Mouse (Mus musculus) intestine, embryonic 16.5 days (tissue): ENCODE data around the gene Mfn2. TPM values are rescaled to one million over a fixed set of nuclear protein-coding genes. Genes with fewer than 3 reads are reported as not detected.
A peak's percentile ranks its signal among the peaks of the same experiment; 100 is the strongest.
"Not testable (repeated sequence)": the region's sequence is repeated elsewhere in the genome, so short reads cannot be mapped to it uniquely, and the experiment has no call there.

Experiments used
- ATAC-seq: fragments of 200-750 bp; cut with Nextera tagmentation; 2 replicates; pipeline ENCODE4 v1.8.0; 2017; ENCODE audit warnings: moderate TSS enrichment, moderate library complexity
- H3K27ac ChIP-seq: fragments of 300-500 bp; sonication (generic); 2 replicates; pipeline ENCODE4 v1.5.1; 2014; ENCODE audit warnings: mild to moderate bottlenecking, low read length
- H3K27me3 ChIP-seq: fragments of 300-500 bp; sonication (generic); replicated peaks from 2 replicates; pipeline ENCODE4 v1.6.1; 2014; ENCODE audit warnings: low read length, control low read depth, mixed read lengths; ENCODE audit not compliant: control insufficient read depth, insufficient read depth
- H3K36me3 ChIP-seq: fragments of 300-500 bp; sonication (generic); 2 replicates; pipeline ENCODE4 v1.6.1; 2014; ENCODE audit warnings: low read length, control low read depth; ENCODE audit not compliant: control insufficient read depth, insufficient read depth
- H3K4me1 ChIP-seq: fragments of 300-500 bp; sonication (generic); 2 replicates; pipeline ENCODE4 v1.6.1; 2014; ENCODE audit warnings: low read length, control low read depth, mixed read lengths; ENCODE audit not compliant: control insufficient read depth, insufficient read depth
- H3K4me2 ChIP-seq: fragments of 300-500 bp; sonication (generic); 2 replicates; pipeline ENCODE4 v1.6.1; 2014; ENCODE audit warnings: low read depth, low read length, control low read depth
- H3K4me3 ChIP-seq: fragments of 300-500 bp; sonication (generic); 2 replicates; pipeline ENCODE4 v1.5.1; 2014; ENCODE audit warnings: mild to moderate bottlenecking, low read length
- H3K9ac ChIP-seq: fragments of 300-500 bp; sonication (generic); 2 replicates; pipeline ENCODE4 v1.6.1; 2014; ENCODE audit warnings: low read depth, low read length
- H3K9me3 ChIP-seq: fragments of 300-500 bp; sonication (generic); 2 replicates; pipeline ENCODE4 v1.6.1; 2016; ENCODE audit warnings: low read length, control low read depth; ENCODE audit not compliant: control insufficient read depth
- WGBS: fragments of 180-500 bp; shearing (Covaris S2); extraction: QIAGEN DNeasy Blood & Tissue Kit; methylation state at CpG from one replicate; pipeline ENCODE4 v1.1.7; 2014; 5-methylcytosine and 5-hydroxymethylcytosine counted together
- polyA plus RNA-seq: library from polyadenylated mRNA; unstranded; fragments of >200 nt; fragmentation: Nextera tagmentation; extraction: Ambion mirVana; gene quantifications from 2 replicates; pipeline ENCODE4 v1.2.1, GENCODE M21; 2015

Gene Mfn2
- polyA plus RNA-seq, 1 experiment from 2014 or later: 50.8 TPM

DNA sequence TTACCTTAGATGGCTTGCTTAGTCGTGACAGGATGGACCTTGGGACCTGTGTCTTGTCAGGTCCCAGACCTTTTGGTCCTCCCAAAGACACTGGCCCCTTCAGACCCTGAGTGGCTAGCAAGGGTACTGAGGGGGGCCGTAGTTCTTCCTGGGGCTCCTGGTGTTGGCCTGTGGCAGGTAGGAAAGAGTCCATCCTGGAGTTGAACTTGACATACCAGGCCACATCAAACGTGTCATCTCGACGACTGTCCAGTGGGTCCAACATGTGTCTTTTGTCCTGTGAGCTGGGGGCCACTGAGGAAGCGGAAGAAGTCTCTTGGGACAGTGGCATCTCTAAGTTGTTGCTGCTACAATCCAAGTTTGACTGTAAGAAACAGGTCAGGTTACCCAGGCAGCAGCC lies 38.9 kb downstream of the Mfn2 start:
- 95% methylated on average over 6 of the region's 6 CpGs for WGBS
- Histone ChIP-seq H3K4me3 (no peak overlapping the region), H3K4me1 (peaks cover 15% of the 10 kb centered on the region), H3K27me3 (no peaks in the 10 kb centered on the region), H3K9me3 (no peaks in the 10 kb centered on the region), H3K27ac (no peak overlapping the region), H3K9ac (no peak overlapping the region), H3K36me3 (peaks cover 28% of the 10 kb centered on the region), H3K4me2 (no peak overlapping the region)
- ATAC-seq: no peak

DNA sequence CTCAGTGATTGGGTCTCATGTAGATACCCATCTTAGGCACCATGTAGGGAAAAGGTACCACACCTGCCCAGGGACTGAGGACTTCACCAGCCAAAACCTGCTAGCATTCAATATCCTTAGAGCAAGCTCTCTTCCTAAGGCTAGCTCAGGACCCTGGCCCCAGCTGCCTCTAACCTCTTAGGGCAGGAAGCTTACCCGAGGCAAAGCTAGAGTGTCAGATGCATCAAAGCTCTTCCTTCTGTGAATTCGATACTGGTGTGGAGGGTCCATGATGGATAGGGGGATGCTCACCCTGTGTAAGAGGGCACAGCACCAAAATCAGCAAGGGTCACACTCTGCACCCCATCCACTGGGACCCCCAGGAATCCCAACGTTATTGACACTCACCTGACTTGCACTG lies 42.5 kb downstream of the Mfn2 start:
- no peak overlapping the region for H3K4me2 ChIP-seq
- no peak for ATAC-seq
- H3K36me3 ChIP-seq: peaks cover 25% of the 10 kb centered on the region
- H3K27ac ChIP-seq: no peak overlapping the region
- H3K9me3 ChIP-seq: no peaks in the 10 kb centered on the region
- no peaks in the 10 kb centered on the region for H3K27me3 ChIP-seq
- no peak overlapping the region for H3K9ac ChIP-seq
- WGBS: 86% methylated on average over 3 of the region's 3 CpGs
- H3K4me1 ChIP-seq: no peaks in the 10 kb centered on the region
- no peak overlapping the region for H3K4me3 ChIP-seq

DNA sequence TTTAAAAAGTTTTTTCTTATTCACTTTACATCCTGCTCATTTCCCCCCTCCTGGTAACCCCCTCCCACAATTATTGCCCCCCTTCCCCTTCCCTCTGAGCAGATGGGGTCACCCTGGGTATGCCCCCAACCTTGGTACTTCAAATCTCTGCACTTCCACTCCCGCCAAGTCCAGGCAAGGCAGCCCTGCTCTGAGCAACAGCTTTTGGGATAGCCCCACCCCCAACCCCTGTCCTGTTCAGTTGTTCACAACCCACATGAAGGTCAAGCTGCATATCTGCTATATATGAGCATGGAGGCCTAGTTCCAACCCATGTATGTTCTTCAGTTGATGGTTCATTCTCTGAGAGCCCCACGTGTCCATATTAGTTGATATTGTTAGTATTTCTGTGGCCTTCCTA lies 53.7 kb downstream of the Mfn2 start:
- ATAC-seq: no peak
- H3K4me3 ChIP-seq: no peak overlapping the region
- H3K36me3 ChIP-seq: no peaks in the 10 kb centered on the region
- no peak overlapping the region for H3K4me2 ChIP-seq
- peaks cover 3% of the 10 kb centered on the region; the same call in 1 of the 2 replicates for H3K9me3 ChIP-seq
- no peak overlapping the region for H3K27ac ChIP-seq
- no peaks in the 10 kb centered on the region for H3K27me3 ChIP-seq
- H3K4me1 ChIP-seq: peaks cover 4% of the 10 kb centered on the region; the same call in 1 of the 2 replicates
- no peak overlapping the region for H3K9ac ChIP-seq
- WGBS: 74% methylated on average over 2 of the region's 2 CpGs

DNA sequence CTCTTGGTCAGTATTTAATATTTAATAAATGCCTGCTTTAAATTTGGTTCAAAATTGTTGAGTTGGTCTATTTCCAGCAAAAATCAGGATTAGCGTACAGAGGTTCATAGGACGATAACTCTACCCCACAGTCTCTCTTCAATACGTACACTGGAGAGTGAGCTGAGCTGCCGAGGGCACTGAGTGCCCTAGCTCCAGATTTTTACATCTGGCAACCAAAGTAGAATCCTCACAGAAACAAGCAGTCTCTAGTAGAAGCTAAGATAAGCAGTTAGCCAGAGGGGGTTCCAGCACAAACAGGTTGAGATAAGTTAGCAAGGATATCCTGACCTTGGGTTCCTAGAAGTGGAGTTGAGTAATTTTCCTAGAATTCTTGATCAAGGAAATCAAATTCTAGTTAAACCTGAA lies 55.9 kb downstream of the Mfn2 start:
- Histone ChIP-seq H3K27me3 (no peaks in the 10 kb centered on the region), H3K36me3 (0 out of 2 replicates have a peak, but pooled peaks cover 3% of the 10 kb centered on the region), H3K4me2 (peak overlapping the region; percentile 56), H3K9ac (peak overlapping the region; percentile 59), H3K4me3 (peak overlapping the region; percentile 87), H3K4me1 (peaks cover 4% of the 10 kb centered on the region; the same call in 1 of the 2 replicates), H3K27ac (no peak overlapping the region), H3K9me3 (peaks cover 3% of the 10 kb centered on the region; the same call in 1 of the 2 replicates)
- ATAC-seq: peak; percentile 78
- WGBS: 2% methylated on average over 4 of the region's 4 CpGs

DNA sequence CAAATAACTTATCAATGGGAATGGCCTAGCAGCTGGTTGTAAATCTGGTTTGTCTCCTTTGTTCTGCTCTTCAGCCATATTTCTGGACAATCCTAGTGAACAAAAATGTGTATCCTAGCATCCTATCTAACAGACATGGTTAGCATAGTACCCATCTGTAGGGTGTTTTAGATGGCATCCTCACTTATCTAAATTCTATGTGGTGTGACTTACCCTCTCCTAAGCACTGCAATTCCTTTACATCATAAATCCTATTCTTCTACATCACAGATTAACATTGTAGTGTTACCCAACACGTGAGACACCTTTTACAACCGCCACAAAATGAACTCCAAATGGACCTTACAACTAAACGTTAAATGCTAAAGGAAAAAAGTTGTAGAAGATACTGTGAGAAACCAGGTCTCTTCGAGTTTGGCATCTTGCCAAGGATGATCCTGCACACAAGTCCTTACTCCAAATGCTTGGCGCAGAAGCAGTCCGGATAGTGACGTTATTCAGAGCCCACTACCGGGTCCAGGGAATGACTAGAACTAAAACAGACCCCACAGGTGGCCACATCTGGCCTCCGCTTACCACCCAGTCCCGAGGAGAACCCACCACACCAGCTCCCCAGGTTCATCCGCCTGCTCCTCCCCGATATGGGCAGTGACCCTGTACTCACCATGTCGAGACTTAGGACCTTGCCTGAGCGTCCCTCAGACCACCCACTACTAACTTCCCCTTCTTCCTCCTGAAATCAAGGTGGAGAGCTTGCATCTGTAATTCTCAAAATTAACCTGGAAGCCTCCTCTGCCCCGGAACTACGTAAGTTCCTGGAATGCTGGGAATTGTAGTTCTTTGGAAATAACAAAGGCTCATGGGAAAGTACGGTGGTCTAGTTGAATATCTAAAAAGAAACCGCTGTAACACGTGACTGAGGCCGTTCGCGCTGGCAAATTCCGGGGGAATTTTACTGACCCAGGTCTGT lies 56.6 kb downstream of the Mfn2 start, which contains the start of gene Zfp933:
Gene Zfp933 (minus strand): TSS at position 753 of the 970 bp plus-strand sequence.
- H3K36me3 ChIP-seq: peaks cover 5% of the 10 kb centered on the region; the same call in 1 of the 2 replicates
- peak within 1 kb of the TSS; percentile 37; the same call in 1 of the 2 replicates for H3K27ac ChIP-seq

DNA sequence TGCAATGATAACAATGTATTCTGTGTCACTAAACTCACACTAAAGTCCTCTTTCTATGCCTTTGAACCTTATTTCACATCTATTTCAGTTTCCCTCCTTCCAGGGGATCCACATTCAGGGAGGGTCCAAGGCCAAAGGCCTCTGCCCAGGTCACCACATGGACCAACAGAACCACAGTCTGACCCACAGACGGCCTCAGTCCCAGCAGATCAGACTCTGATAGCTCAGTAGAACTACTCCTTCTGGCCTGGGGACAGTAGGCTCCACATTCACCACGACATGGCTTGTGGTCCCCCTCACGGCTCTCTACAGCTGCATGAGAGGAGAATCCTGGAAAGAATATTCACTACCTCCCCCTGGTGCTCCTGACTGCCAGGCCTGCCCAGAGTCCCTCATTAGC lies 61.6 kb downstream of the Mfn2 start:
- Histone ChIP-seq H3K9ac (no peak overlapping the region), H3K4me3 (no peak overlapping the region), H3K27me3 (no peaks in the 10 kb centered on the region), H3K27ac (no peak overlapping the region), H3K36me3 (peaks cover 13% of the 10 kb centered on the region; the same call in 1 of the 2 replicates), H3K4me1 (peaks cover 4% of the 10 kb centered on the region; the same call in 1 of the 2 replicates), H3K9me3 (peaks cover 18% of the 10 kb centered on the region), H3K4me2 (no peak overlapping the region)
- WGBS: 95% methylated on average over 3 of the region's 3 CpGs
- no peak for ATAC-seq

More for the DNA sequence above, 56.6 kb downstream of the Mfn2 start, which contains the start of gene Zfp933:
- H3K4me2 ChIP-seq: peak within 1 kb of the TSS; percentile 58
- peak within 1 kb of the TSS; percentile 82 for H3K9ac ChIP-seq
- 2% methylated on average over 23 of the region's 23 CpGs for WGBS
- peak; percentile 91 for ATAC-seq
- peak within 1 kb of the TSS; percentile 87 for H3K4me3 ChIP-seq
- H3K4me1 ChIP-seq: peaks cover 4% of the 10 kb centered on the region; the same call in 1 of the 2 replicates
- H3K9me3 ChIP-seq: peaks cover 7% of the 10 kb centered on the region; the same call in 1 of the 2 replicates
- no peaks in the 10 kb centered on the region for H3K27me3 ChIP-seq

DNA sequence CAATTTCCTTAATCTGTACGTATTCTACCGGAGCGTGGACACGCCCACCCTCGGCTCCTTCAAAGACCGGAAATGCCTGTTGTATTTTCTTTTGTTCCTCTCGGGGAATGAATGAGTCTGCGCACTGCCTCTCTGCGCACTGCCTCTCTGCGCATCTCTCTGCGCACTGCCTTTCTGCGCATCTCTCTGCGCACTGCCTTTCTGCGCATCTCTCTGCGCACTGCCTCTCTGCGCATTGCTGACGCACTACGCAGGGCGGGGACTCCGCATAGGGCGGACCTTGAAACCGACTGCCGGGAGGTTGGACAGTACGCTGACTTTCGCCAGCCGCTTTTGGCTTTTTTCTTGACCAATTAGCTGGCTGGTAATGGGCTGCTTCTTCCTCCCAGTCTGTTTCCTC lies 65.2 kb downstream of the Mfn2 start:
- WGBS: 95% methylated on average over 8 of the region's 26 CpGs
- not testable (repeated sequence) for H3K9ac ChIP-seq, H3K4me1 ChIP-seq, H3K4me3 ChIP-seq, ATAC-seq, H3K27ac ChIP-seq, H3K27me3 ChIP-seq, H3K4me2 ChIP-seq
- Histone ChIP-seq H3K9me3 (peaks cover 16% of the 10 kb centered on the region), H3K36me3 (peaks cover 13% of the 10 kb centered on the region; the same call in 1 of the 2 replicates)

DNA sequence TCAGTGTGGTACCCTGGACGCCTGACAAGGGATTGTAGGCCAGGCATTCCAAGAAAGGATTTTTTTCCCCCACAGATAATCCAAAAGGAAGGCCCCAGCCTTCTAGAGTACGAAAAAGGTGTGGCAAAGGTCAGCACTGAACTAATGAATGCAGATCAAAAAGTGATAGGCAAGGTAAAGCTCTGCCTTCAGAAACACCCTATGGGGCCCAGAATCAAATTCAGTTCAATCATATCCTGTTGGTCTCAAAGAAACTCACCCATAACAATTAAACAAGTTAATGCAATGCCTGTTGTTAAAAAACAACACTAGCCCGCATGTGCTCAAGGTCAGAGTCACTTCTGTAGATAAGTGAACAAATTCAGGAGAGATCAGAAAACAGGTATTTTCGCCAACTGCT lies 80.1 kb downstream of the Mfn2 start:
- 94% methylated on average over 4 of the region's 4 CpGs for WGBS
- H3K4me2 ChIP-seq: no peak overlapping the region
- no peak for ATAC-seq
- H3K4me3 ChIP-seq: no peak overlapping the region
- no peak overlapping the region for H3K9ac ChIP-seq
- H3K9me3 ChIP-seq: peaks cover 18% of the 10 kb centered on the region
- H3K27ac ChIP-seq: no peak overlapping the region
- peaks cover 21% of the 10 kb centered on the region for H3K36me3 ChIP-seq
- no peaks in the 10 kb centered on the region for H3K4me1 ChIP-seq
- H3K27me3 ChIP-seq: no peaks in the 10 kb centered on the region
